Mouse (Mus musculus) left cerebral cortex, adult 2 months (tissue): Measurements from ENCODE around the gene 1700001F09Rik. TPM values are rescaled to one million over a fixed set of nuclear protein-coding genes. Genes with fewer than 3 reads are reported as not detected.
"Not testable (repeated sequence)": the region's sequence is repeated elsewhere in the genome, so short reads cannot be mapped to it uniquely, and the experiment has no call there.

Experiments used
- DNase-seq, 2 experiments: peaks; one replicate each; pipeline ENCODE4 v3.0.0; 2021 to 2022; ENCODE audit warnings: low spot score in 2 of 2, mixed read lengths in 1 of 2; ENCODE audit errors: extremely low spot score in 1 of 2
- H3K27ac ChIP-seq: fragments of 200-600 bp; 2 replicates; pipeline ENCODE4 v1.8.1; 2022
- H3K4me3 ChIP-seq: fragments of 200-600 bp; 2 replicates; pipeline ENCODE4 v1.8.1; 2022
- intact Hi-C: fragments of 180-260 bp; cut with DNase I; formaldehyde crosslinking; loops from one replicate; pipeline ENCODE4 v1.15.1; 2025
- long read RNA-seq, 2 experiments: library from polyadenylated mRNA; stranded (forward); transcript quantifications; one replicate each; pipeline ENCODE4 v2.0.0; 2021; ENCODE audit warnings: borderline mapping rate in 2 of 2
- total RNA-seq, 2 experiments: library from RNA; stranded (reverse); gene quantifications; 2 replicates each; pipeline ENCODE4 v1.2.3; 2021

Gene 1700001F09Rik
- total RNA-seq: 1 to 10 TPM in 1 of 2 experiments, under 1 TPM in 1; 0.79 to 1.0 TPM
- long read RNA-seq, experiment 1: 0 reads
- long read RNA-seq, experiment 2: 0 reads

GRCm38 (mm10) chr14:43347711-43348110, at the start of gene 1700001F09Rik:
Gene 1700001F09Rik, minus strand, starts transcription at chr14:43347811.
- intact Hi-C loops, H3K4me3 ChIP-seq, H3K27ac ChIP-seq, DNase-seq: not testable (repeated sequence)

- H3K27ac ChIP-seq, intact Hi-C loops, H3K4me3 ChIP-seq, DNase-seq: not testable (repeated sequence)
Observed at GRCm38 (mm10) chr14:43361713-43362112, 14.1 kb upstream of the 1700001F09Rik start.

- H3K4me3 ChIP-seq, H3K27ac ChIP-seq, intact Hi-C loops: not testable (repeated sequence)
- DNase-seq: peak in 1 of 2 experiments; percentile 14
Observed at GRCm38 (mm10) chr14:43359246-43359645, 11.6 kb upstream of the 1700001F09Rik start.

- DNase-seq, H3K27ac ChIP-seq, H3K4me3 ChIP-seq, intact Hi-C loops: not testable (repeated sequence)
Observed at GRCm38 (mm10) chr14:43357496-43357895, 9.9 kb upstream of the 1700001F09Rik start.

- H3K4me3 ChIP-seq, H3K27ac ChIP-seq, intact Hi-C loops, DNase-seq: not testable (repeated sequence)
Observed at GRCm38 (mm10) chr14:43352944-43353343, 5.3 kb upstream of the 1700001F09Rik start.

- intact Hi-C loops, H3K27ac ChIP-seq: not testable (repeated sequence)
Observed at GRCm38 (mm10) chr14:43337646-43338045, 10.0 kb downstream of the 1700001F09Rik start.

GRCm38 (mm10) chr14:43331362-43331880, 16.2 kb downstream of the 1700001F09Rik start:
- intact Hi-C loops, H3K27ac ChIP-seq: not testable (repeated sequence)

More at GRCm38 (mm10) chr14:43337646-43338045, 10.0 kb downstream of the 1700001F09Rik start:
- not testable (repeated sequence) for DNase-seq, H3K4me3 ChIP-seq

GRCm38 (mm10) chr14:43328603-43329002, 19.0 kb downstream of the 1700001F09Rik start:
- DNase-seq: not testable (repeated sequence)

More at GRCm38 (mm10) chr14:43331362-43331880, 16.2 kb downstream of the 1700001F09Rik start:
- not testable (repeated sequence) for DNase-seq, H3K4me3 ChIP-seq

GRCm38 (mm10) chr14:43319516-43319915, 28.1 kb downstream of the 1700001F09Rik start:
- H3K4me3 ChIP-seq, DNase-seq, intact Hi-C loops, H3K27ac ChIP-seq: not testable (repeated sequence)

More at GRCm38 (mm10) chr14:43328603-43329002, 19.0 kb downstream of the 1700001F09Rik start:
- H3K27ac ChIP-seq, H3K4me3 ChIP-seq, intact Hi-C loops: not testable (repeated sequence)

- DNase-seq, intact Hi-C loops, H3K27ac ChIP-seq, H3K4me3 ChIP-seq: not testable (repeated sequence)
Observed at GRCm38 (mm10) chr14:43293503-43293902, 54.1 kb downstream of the 1700001F09Rik start, which contains the start of gene Gm8127. Gene Gm8127, minus strand, starts transcription at chr14:43293832.

Other genes starting within 250 kb of the 1700001F09Rik start
- under 1 TPM; 0.45 to 0.77 TPM for gene Gm8104, start 247.2 kb downstream of the 1700001F09Rik start, total RNA-seq
- gene Gm7233, start 167.9 kb downstream of the 1700001F09Rik start, total RNA-seq: 1 to 10 TPM in 1 of 2 experiments, under 1 TPM in 1; 0.88 to 1.2 TPM
- not detected for gene Gm8122, start 112.5 kb downstream of the 1700001F09Rik start, total RNA-seq
- gene Gm8126, start 89.2 kb downstream of the 1700001F09Rik start, total RNA-seq: 1 to 10 TPM; 1.1 to 2.1 TPM
- gene Gm9732, start 72.8 kb downstream of the 1700001F09Rik start, total RNA-seq: under 1 TPM; 0.29 to 0.47 TPM
- gene Gm8127, start 54.0 kb downstream of the 1700001F09Rik start, total RNA-seq: not detected
- not detected for gene Gm8138, start 68.5 kb upstream of the 1700001F09Rik start, total RNA-seq
- under 1 TPM in 1 of 2 experiments, not detected in 1; 0.93 TPM for gene Gm5799, start 195.8 kb upstream of the 1700001F09Rik start, total RNA-seq
- gene Gm17654, start 231.3 kb upstream of the 1700001F09Rik start, total RNA-seq: not detected